Mouse (Mus musculus): ENCODE measurements around the gene Tmem265.

Gene Tmem265

GRCm38 (mm10) chr7:127588011-127588871 lies 27.1 kb downstream of the Tmem265 start, which contains the start of the genes Ccdc189 and Rnf40:
Gene Ccdc189, minus strand, starts transcription at chr7:127588595.
Gene Rnf40, plus strand, starts transcription at chr7:127588767.
- peak; percentile 99 for DNase-seq (ENCODE audit: low read depth, low spot score)

- no peak for DNase-seq (ENCODE audit: low read depth, low spot score)
Observed at GRCm38 (mm10) chr7:127588901-127589300, 27.7 kb downstream of the Tmem265 start.

- DNase-seq (ENCODE audit: low read depth, low spot score), result no peak
Observed at GRCm38 (mm10) chr7:127589637-127590036, 28.4 kb downstream of the Tmem265 start.

GRCm38 (mm10) chr7:127591108-127591507 lies 29.9 kb downstream of the Tmem265 start:
- no peak for DNase-seq (ENCODE audit: low read depth, low spot score)

DNA sequence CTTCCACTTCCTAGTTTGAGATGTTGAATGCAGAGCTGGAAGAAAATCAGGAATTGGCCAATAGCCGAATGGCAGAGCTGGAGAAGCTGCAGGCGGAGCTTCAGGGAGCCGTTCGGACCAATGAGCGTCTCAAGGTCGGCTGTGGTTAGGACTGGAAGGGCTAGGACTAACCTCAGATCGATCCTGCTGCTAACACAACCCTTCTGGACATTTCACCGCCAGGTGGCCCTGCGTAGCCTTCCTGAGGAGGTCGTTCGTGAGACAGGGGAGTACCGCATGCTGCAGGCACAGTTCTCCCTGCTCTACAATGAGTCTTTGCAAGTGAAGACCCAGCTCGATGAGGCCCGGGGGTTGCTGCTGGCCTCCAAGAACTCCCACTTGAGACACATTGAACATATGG lies 31.4 kb downstream of the Tmem265 start:
- DNase-seq (ENCODE audit: low read depth, low spot score), result no peak

DNA sequence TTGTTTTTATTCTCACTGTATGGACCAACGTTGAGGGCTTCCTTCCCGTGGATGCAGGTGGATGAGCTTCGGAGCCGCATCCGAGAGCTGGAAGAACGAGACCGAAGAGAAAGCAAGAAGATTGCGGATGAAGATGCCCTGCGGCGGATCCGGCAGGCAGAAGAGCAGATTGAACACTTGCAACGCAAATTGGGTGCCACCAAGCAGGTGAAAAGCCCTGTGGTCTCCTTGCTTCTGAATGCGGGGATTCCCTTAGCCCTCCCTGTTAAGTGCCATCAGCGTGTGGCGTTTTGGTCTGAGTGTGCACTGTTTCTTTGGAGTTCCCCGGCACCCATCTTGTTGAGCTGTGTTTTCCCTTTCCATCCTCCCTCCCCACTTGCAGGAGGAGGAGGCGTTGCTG lies 35.6 kb downstream of the Tmem265 start:
- no peak for DNase-seq (ENCODE audit: low read depth, low spot score)

DNA sequence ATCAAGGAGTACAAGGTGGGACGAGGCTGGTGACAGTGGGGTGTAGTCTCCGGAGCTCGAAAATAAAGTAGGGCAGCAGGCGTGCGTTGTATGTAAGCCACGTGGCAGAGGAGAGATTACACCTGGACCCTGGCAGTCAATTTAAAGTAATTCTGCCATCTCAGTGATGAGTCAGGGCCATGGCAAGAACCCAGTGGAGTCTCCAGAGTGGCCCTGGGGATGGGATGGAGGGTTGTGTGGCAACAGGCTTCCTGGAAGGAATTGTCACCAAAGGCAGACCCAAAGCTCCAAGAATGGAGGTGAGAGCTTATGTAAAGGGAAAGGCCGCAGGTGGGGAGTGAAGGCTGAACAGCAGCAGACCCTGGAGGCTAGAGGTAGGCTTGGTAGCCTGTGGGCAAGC lies 39.4 kb downstream of the Tmem265 start:
- no peak for DNase-seq (ENCODE audit: low read depth, low spot score)

GRCm38 (mm10) chr7:127601735-127602134 lies 40.5 kb downstream of the Tmem265 start:
- no peak for DNase-seq (ENCODE audit: low read depth, low spot score)

DNA sequence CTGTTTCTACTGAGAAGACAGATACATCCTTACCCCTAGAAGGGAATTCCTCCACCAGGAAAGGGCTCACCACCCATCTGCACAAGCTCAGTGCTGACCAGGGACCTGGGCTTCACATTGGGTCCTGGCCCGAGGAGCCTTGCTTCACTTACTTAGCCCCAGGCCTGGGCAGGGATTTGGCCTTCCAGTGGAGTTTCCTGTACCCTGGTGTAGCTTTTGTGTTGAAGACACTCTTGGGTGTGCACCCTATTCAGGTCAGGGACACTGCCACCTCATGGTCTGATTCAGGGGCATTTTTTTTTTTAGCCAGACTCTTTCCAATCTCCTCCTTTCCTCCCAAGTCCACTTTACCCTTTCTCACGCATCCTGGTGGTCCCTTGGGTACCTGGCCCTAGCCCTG lies 41.7 kb downstream of the Tmem265 start:
- no peak for DNase-seq (ENCODE audit: low read depth, low spot score)

- DNase-seq (ENCODE audit: low read depth, low spot score), result no peak
Observed at GRCm38 (mm10) chr7:127604256-127604655, 43.1 kb downstream of the Tmem265 start.

GRCm38 (mm10) chr7:127607150-127607549 lies 46.0 kb downstream of the Tmem265 start:
- no peak for DNase-seq (ENCODE audit: low read depth, low spot score)

GRCm38 (mm10) chr7:127611011-127611410 lies 49.8 kb downstream of the Tmem265 start:
- DNase-seq (ENCODE audit: low read depth, low spot score), result no peak

DNA sequence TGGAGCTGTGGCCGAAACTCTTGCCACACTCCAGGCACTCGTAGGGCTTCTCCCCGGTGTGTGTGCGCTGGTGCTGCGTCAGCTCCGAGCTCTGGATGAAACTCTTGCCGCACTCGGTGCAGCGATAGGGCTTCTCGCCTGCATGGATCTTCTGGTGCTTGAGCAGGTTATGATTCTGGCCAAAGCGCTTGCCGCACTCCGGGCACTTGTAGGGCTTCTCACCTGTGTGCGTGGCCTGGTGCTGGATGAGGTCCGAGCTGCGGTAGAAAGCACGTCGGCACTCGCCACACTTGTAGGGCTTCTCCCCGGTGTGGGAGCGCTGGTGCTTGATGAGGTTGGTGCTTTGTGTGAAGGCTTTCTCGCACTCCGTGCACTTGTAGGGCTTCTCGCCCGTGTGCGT lies 50.4 kb downstream of the Tmem265 start:
- no peak for DNase-seq (ENCODE audit: low read depth, low spot score)

GRCm38 (mm10) chr7:127613501-127613900 lies 52.3 kb downstream of the Tmem265 start:
- DNase-seq (ENCODE audit: low read depth, low spot score), result no peak

DNA sequence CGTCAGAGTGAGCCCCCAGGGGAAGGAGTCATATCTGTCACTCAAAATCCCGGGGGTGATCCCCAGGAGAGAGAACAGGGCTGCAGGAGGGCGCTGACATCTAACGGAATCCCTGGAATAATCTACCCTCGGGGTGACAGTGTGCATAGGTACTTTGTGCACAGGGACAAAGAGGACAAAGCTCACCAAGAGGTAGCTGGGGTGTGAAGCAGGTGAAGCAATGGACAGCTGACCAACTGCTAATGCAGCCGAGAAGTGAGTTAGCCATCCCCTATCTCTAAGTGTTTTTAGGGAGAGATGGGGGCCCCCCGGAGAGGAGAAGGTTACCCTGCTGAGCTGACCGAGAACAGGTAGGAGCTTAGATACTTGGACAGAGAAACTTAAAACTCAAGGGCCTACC lies 52.9 kb downstream of the Tmem265 start:
- DNase-seq (ENCODE audit: low read depth, low spot score), result no peak

DNA sequence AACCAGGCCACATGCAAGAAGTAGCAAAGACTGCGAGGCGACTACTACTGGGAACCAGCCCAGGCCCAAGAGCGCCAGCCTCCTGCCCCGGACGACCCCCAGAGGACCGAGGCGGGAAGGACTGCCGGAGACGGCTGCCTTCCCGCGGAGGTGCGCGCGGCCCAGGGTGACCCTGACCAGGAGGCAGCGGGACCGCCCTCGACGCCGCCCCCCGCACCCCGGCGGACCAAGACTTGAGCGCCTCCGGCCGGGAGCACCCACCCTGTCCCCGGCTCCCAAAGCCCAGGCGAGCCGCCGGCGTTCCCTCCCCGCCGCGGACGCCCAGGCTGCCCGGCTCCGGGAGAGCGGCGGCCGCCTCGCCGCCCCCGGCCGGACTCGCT lies 53.3 kb downstream of the Tmem265 start:
- no peak for DNase-seq (ENCODE audit: low read depth, low spot score)

- peak; percentile 62 for DNase-seq (ENCODE audit: low read depth, low spot score)
Observed at GRCm38 (mm10) chr7:127614891-127615843, 54.0 kb downstream of the Tmem265 start, which contains the start of gene Zfp629. Gene Zfp629, minus strand, starts transcription at chr7:127615797.

DNA sequence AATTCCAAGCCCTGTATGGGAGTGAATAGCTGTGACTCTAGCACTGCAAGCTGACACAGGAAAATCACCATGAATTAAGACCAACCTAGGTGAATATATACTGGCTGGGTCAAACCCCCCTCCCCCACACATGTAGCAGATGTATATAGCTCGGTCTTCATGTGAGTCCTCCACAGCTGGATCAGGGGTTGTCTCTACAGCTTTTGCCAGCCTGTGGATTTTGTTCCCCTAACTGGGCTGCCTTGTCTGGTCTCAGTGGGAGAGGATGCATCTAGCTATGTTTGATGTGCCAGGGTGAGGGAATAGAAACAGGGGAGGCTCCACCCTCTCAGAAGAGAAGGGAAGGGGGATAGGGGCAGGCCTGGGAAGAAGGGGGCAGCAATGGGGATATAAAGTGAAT lies 55.1 kb downstream of the Tmem265 start:
- no peak for DNase-seq (ENCODE audit: low read depth, low spot score)
